Mouse (Mus musculus): ENCODE data around the gene 2010111I01Rik. TPM values are rescaled to one million over a fixed set of nuclear protein-coding genes. Genes with fewer than 3 reads are reported as not detected.

Gene 2010111I01Rik
- polyA plus RNA-seq, 1 experiment from 2014 or later, result 144 TPM

- H3K36me3 ChIP-seq (ENCODE audit: control insufficient read depth, insufficient read depth, low read length), result no peaks in the 10 kb centered on the region
- H3K27me3 ChIP-seq (replicated peaks; ENCODE audit: control insufficient read depth, insufficient read depth, low read length), result no peaks in the 10 kb centered on the region
- peaks cover 8% of the 10 kb centered on the region; the same call in 1 of the 2 replicates for H3K4me1 ChIP-seq (ENCODE audit: control insufficient read depth, insufficient read depth, low read length)
- H3K4me2 ChIP-seq (ENCODE audit: low read depth, low read length), result no peak overlapping the region
- no peaks in the 10 kb centered on the region for H3K9me3 ChIP-seq (ENCODE audit: control insufficient read depth, low read length)
- DNase-seq (ENCODE audit: low spot score), result peak; percentile 73
- H3K27ac ChIP-seq (replicated peaks; ENCODE audit: low read depth, low read length), result peak overlapping the region; percentile 89
- no peak overlapping the region for H3K4me3 ChIP-seq (ENCODE audit: low read depth, low read length)
- peak; percentile 60; the same call in 1 of the 2 replicates for ATAC-seq (ENCODE audit: low read depth)
- no peak overlapping the region for H3K9ac ChIP-seq (ENCODE audit: low read depth, low read length)
- 59% methylated on average over 6 of the region's 6 CpGs for WGBS
Measured at GRCm38 (mm10) chr13:63140784-63141183, 176.1 kb downstream of the 2010111I01Rik start.

- H3K4me3 ChIP-seq (ENCODE audit: low read depth, low read length), result no peak overlapping the region
- H3K27ac ChIP-seq (replicated peaks; ENCODE audit: low read depth, low read length), result peak overlapping the region; percentile 89
- H3K36me3 ChIP-seq (ENCODE audit: control insufficient read depth, insufficient read depth, low read length), result no peaks in the 10 kb centered on the region
- ATAC-seq (ENCODE audit: low read depth) (no peak), DNase-seq (ENCODE audit: low spot score) (no peak)
- H3K4me2 ChIP-seq (ENCODE audit: low read depth, low read length), result no peak overlapping the region
- no peak overlapping the region for H3K9ac ChIP-seq (ENCODE audit: low read depth, low read length)
- H3K4me1 ChIP-seq (ENCODE audit: control insufficient read depth, insufficient read depth, low read length), result peaks cover 8% of the 10 kb centered on the region; the same call in 1 of the 2 replicates
- H3K9me3 ChIP-seq (ENCODE audit: control insufficient read depth, low read length), result no peaks in the 10 kb centered on the region
- no peaks in the 10 kb centered on the region for H3K27me3 ChIP-seq (replicated peaks; ENCODE audit: control insufficient read depth, insufficient read depth, low read length)
Measured at GRCm38 (mm10) chr13:63141275-63141674, 176.6 kb downstream of the 2010111I01Rik start.

DNA sequence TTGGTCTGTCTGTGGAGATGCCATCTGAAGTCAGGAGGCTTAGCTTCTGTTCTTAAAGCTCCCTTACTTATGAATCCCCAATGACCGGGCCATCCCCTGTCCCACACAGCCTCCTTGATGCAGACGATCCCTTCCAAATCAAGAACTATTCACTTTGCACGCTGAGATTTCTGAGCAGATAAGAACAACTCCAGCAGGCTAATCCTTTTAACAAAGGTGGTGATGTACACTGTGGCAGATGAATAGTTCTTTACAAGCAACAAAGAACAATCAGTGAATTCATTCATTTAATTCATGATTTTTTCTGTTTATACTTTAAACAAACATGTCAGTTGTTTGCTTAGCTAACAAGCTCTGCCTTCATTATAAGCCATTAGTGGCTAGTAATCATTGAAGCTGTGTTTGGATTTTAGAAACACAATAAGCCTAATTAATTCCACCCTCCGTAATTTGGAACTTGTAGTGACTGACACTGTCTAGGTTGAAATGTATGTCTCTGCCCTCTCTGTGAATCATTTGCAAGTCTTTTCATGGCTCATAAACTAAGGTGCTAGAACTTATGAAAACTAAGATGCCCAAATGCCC, 182.0 kb downstream of the 2010111I01Rik start:
- no peak overlapping the region for H3K27ac ChIP-seq (replicated peaks; ENCODE audit: low read depth, low read length)
- H3K9me3 ChIP-seq (ENCODE audit: control insufficient read depth, low read length), result no peaks in the 10 kb centered on the region
- H3K27me3 ChIP-seq (replicated peaks; ENCODE audit: control insufficient read depth, insufficient read depth, low read length), result no peaks in the 10 kb centered on the region
- no peak overlapping the region for H3K4me2 ChIP-seq (ENCODE audit: low read depth, low read length)
- H3K36me3 ChIP-seq (ENCODE audit: control insufficient read depth, insufficient read depth, low read length), result no peaks in the 10 kb centered on the region
- no peak overlapping the region for H3K9ac ChIP-seq (ENCODE audit: low read depth, low read length)
- no peak overlapping the region for H3K4me3 ChIP-seq (ENCODE audit: low read depth, low read length)
- ATAC-seq (ENCODE audit: low read depth) (no peak), DNase-seq (ENCODE audit: low spot score) (no peak)
- H3K4me1 ChIP-seq (ENCODE audit: control insufficient read depth, insufficient read depth, low read length), result no peaks in the 10 kb centered on the region
- WGBS, result 48% methylated on average over 4 of the region's 4 CpGs

GRCm38 (mm10) chr13:63148157-63148556, 183.5 kb downstream of the 2010111I01Rik start:
- Histone ChIP-seq H3K4me3 (ENCODE audit: low read depth, low read length) (no peak overlapping the region), H3K9me3 (ENCODE audit: control insufficient read depth, low read length) (no peaks in the 10 kb centered on the region), H3K4me1 (ENCODE audit: control insufficient read depth, insufficient read depth, low read length) (no peaks in the 10 kb centered on the region), H3K36me3 (ENCODE audit: control insufficient read depth, insufficient read depth, low read length) (no peaks in the 10 kb centered on the region), H3K4me2 (ENCODE audit: low read depth, low read length) (no peak overlapping the region), H3K27me3 (replicated peaks; ENCODE audit: control insufficient read depth, insufficient read depth, low read length) (no peaks in the 10 kb centered on the region), H3K9ac (ENCODE audit: low read depth, low read length) (no peak overlapping the region), H3K27ac (replicated peaks; ENCODE audit: low read depth, low read length) (no peak overlapping the region; the same call in 1 of the 2 replicates)
- DNase-seq (ENCODE audit: low spot score) (no peak), ATAC-seq (ENCODE audit: low read depth) (no peak)
- 42% methylated on average over 1 of the region's 1 CpGs for WGBS

GRCm38 (mm10) chr13:63150470-63151020, 185.9 kb downstream of the 2010111I01Rik start:
- WGBS, result 60% methylated on average over 2 of the region's 2 CpGs
- ATAC-seq (ENCODE audit: low read depth) (no peak), DNase-seq (ENCODE audit: low spot score) (no peak)
- Histone ChIP-seq H3K9me3 (ENCODE audit: control insufficient read depth, low read length) (no peaks in the 10 kb centered on the region), H3K4me2 (ENCODE audit: low read depth, low read length) (no peak overlapping the region), H3K4me3 (ENCODE audit: low read depth, low read length) (no peak overlapping the region), H3K27ac (replicated peaks; ENCODE audit: low read depth, low read length) (no peak overlapping the region), H3K4me1 (ENCODE audit: control insufficient read depth, insufficient read depth, low read length) (peaks cover 7% of the 10 kb centered on the region), H3K27me3 (replicated peaks; ENCODE audit: control insufficient read depth, insufficient read depth, low read length) (no peaks in the 10 kb centered on the region), H3K36me3 (ENCODE audit: control insufficient read depth, insufficient read depth, low read length) (no peaks in the 10 kb centered on the region), H3K9ac (ENCODE audit: low read depth, low read length) (no peak overlapping the region)

- Histone ChIP-seq H3K36me3 (ENCODE audit: control insufficient read depth, insufficient read depth, low read length) (no peaks in the 10 kb centered on the region), H3K27me3 (replicated peaks; ENCODE audit: control insufficient read depth, insufficient read depth, low read length) (no peaks in the 10 kb centered on the region), H3K9ac (ENCODE audit: low read depth, low read length) (no peak overlapping the region), H3K9me3 (ENCODE audit: control insufficient read depth, low read length) (no peaks in the 10 kb centered on the region), H3K4me2 (ENCODE audit: low read depth, low read length) (no peak overlapping the region), H3K27ac (replicated peaks; ENCODE audit: low read depth, low read length) (no peak overlapping the region), H3K4me3 (ENCODE audit: low read depth, low read length) (no peak overlapping the region), H3K4me1 (ENCODE audit: control insufficient read depth, insufficient read depth, low read length) (peaks cover 10% of the 10 kb centered on the region)
- 79% methylated on average over 9 of the region's 9 CpGs for WGBS
- ATAC-seq (ENCODE audit: low read depth) (no peak), DNase-seq (ENCODE audit: low spot score) (no peak)
Measured at GRCm38 (mm10) chr13:63151028-63151738, 186.5 kb downstream of the 2010111I01Rik start.

DNA sequence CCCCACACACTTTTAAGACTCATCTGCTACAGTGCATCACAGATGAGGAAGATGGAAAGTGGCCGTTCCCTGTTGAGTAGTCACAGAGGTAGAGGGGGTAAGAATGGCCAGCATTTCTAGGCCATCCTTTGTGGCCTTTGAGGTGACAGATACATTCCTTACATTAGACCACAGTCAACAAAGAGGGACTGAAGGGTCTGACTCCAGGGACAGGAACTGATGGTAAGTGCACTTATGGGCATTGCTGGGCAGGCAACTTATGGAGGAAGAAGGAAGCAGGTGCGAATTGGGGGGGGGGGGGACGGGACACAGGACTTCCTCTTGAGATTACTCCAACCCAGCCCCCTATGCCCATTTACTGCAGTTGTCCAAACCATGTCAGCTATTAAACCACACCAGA, 187.8 kb downstream of the 2010111I01Rik start:
- no peak overlapping the region for H3K4me2 ChIP-seq (ENCODE audit: low read depth, low read length)
- no peaks in the 10 kb centered on the region for H3K9me3 ChIP-seq (ENCODE audit: control insufficient read depth, low read length)
- no peaks in the 10 kb centered on the region for H3K27me3 ChIP-seq (replicated peaks; ENCODE audit: control insufficient read depth, insufficient read depth, low read length)
- WGBS, result 90% methylated on average over 3 of the region's 3 CpGs
- no peaks in the 10 kb centered on the region for H3K36me3 ChIP-seq (ENCODE audit: control insufficient read depth, insufficient read depth, low read length)
- DNase-seq (ENCODE audit: low spot score), result no peak
- ATAC-seq (ENCODE audit: low read depth), result no peak
- H3K4me3 ChIP-seq (ENCODE audit: low read depth, low read length), result no peak overlapping the region
- H3K9ac ChIP-seq (ENCODE audit: low read depth, low read length), result no peak overlapping the region
- H3K4me1 ChIP-seq (ENCODE audit: control insufficient read depth, insufficient read depth, low read length), result peaks cover 10% of the 10 kb centered on the region
- no peak overlapping the region for H3K27ac ChIP-seq (replicated peaks; ENCODE audit: low read depth, low read length)

- Histone ChIP-seq H3K4me1 (ENCODE audit: control insufficient read depth, insufficient read depth, low read length) (peaks cover 10% of the 10 kb centered on the region), H3K9ac (ENCODE audit: low read depth, low read length) (no peak overlapping the region), H3K36me3 (ENCODE audit: control insufficient read depth, insufficient read depth, low read length) (no peaks in the 10 kb centered on the region), H3K27ac (replicated peaks; ENCODE audit: low read depth, low read length) (no peak overlapping the region; the same call in 1 of the 2 replicates), H3K9me3 (ENCODE audit: control insufficient read depth, low read length) (no peaks in the 10 kb centered on the region), H3K4me3 (ENCODE audit: low read depth, low read length) (no peak overlapping the region), H3K27me3 (replicated peaks; ENCODE audit: control insufficient read depth, insufficient read depth, low read length) (no peaks in the 10 kb centered on the region), H3K4me2 (ENCODE audit: low read depth, low read length) (no peak overlapping the region)
- peak; percentile 18 for DNase-seq (ENCODE audit: low spot score)
- 32% methylated on average over 2 of the region's 2 CpGs for WGBS
- no peak for ATAC-seq (ENCODE audit: low read depth)
Measured at GRCm38 (mm10) chr13:63153397-63153796, 188.7 kb downstream of the 2010111I01Rik start.

Measured in embryonic facial prominence, embryonic 14.5 days (tissue).